Mouse (Mus musculus): ENCODE data around the gene Colec11. TPM values are rescaled to one million over a fixed set of nuclear protein-coding genes. Genes with fewer than 3 reads are reported as not detected.

Gene Colec11
- total and polyA plus RNA-seq, 3 experiments, result 0.54 to 0.74 TPM; not detected in 1

GRCm38 (mm10) chr12:28624251-28624650, 1.1 kb upstream of the Colec11 start:
- H3K36me3 ChIP-seq (ENCODE audit: control insufficient read depth in 1 of 2, insufficient read depth in 2 of 2, low read length in 2 of 2), result peaks cover 0 to 14% of the 10 kb centered on the region in 2 experiments; a peak in 2 of 4 replicates
- H3K4me3 ChIP-seq (ENCODE audit: control insufficient read depth in 1 of 2, insufficient read depth in 1 of 2, low read depth in 2 of 2, low read length in 2 of 2), result no peak overlapping the region
- H3K79me2 ChIP-seq (ENCODE audit: control insufficient read depth, insufficient read depth, low read length, poor library complexity), result no peaks in the 10 kb centered on the region
- no peaks in the 10 kb centered on the region for H3K9me3 ChIP-seq (replicated peaks; ENCODE audit: insufficient read depth, low read length)
- no peaks in the 10 kb centered on the region for H3K27me3 ChIP-seq (ENCODE audit: control insufficient read depth in 1 of 2, insufficient read depth in 2 of 2, low read length in 2 of 2)
- no peak for TF ChIP-seq POLR2AphosphoS2 (IDR thresholded peaks at IDR 0.05; ENCODE audit: low read length)
- no peak for TF ChIP-seq SMC3 (IDR thresholded peaks at IDR 0.05; ENCODE audit: low read depth, low read length)
- TF ChIP-seq USF1 (IDR thresholded peaks at IDR 0.05; ENCODE audit: low read depth, low read length), result no peak
- TF ChIP-seq ZNF384 (IDR thresholded peaks at IDR 0.05; ENCODE audit: low read depth, low read length), result no peak
- no peak for TF ChIP-seq TAL1 (IDR thresholded peaks at IDR 0.05; ENCODE audit: low read length)
- no peak for TF ChIP-seq BHLHE40 (IDR thresholded peaks at IDR 0.05; ENCODE audit: borderline replicate concordance, low read depth, low read length)
- no peak for TF ChIP-seq RAD21 (IDR thresholded peaks at IDR 0.05; ENCODE audit: low read depth, low read length)
- no peak for TF ChIP-seq KAT2A (conservative IDR thresholded peaks at IDR 0.05; ENCODE audit: low read depth, low read length)
- TF ChIP-seq EP300 (IDR thresholded peaks at IDR 0.05; ENCODE audit: low read depth in 1 of 2, low read length in 2 of 2), result no peak
- TF ChIP-seq ZMIZ1 (IDR thresholded peaks at IDR 0.05; ENCODE audit: low read depth, low read length), result no peak
- no peak for TF ChIP-seq CTCF (IDR thresholded peaks at IDR 0.05 in 2 of 3, conservative IDR thresholded peaks at IDR 0.05 in 1 of 3; ENCODE audit: control insufficient read depth in 1 of 3, insufficient read depth in 1 of 3, low read depth in 2 of 3, low read length in 3 of 3, poor library complexity in 1 of 3, severe bottlenecking in 1 of 3)
- TF ChIP-seq NELFE (IDR thresholded peaks at IDR 0.05; ENCODE audit: low read depth, low read length), result no peak
- TF ChIP-seq POLR2A (IDR thresholded peaks at IDR 0.05; ENCODE audit: control insufficient read depth in 1 of 2, insufficient read depth in 1 of 2, low read depth in 1 of 2, low read length in 2 of 2, poor library complexity in 1 of 2), result no peak
- TF ChIP-seq CHD1 (IDR thresholded peaks at IDR 0.05; ENCODE audit: low read depth, low read length), result no peak
- TF ChIP-seq ZC3H11A (IDR thresholded peaks at IDR 0.05; ENCODE audit: low read depth, low read length), result no peak
- H3K4me1 ChIP-seq (ENCODE audit: control insufficient read depth in 1 of 2, insufficient read depth in 2 of 2, low read length in 2 of 2), result peaks cover 2 to 42% of the 10 kb centered on the region in 2 experiments; a peak in 3 of 4 replicates
- no peak overlapping the region for H3K27ac ChIP-seq (ENCODE audit: control insufficient read depth, low read depth, low read length)
- DNase-seq (ENCODE audit: low read depth, low spot score), result peak; percentile 9
- no peak overlapping the region for H3K9ac ChIP-seq (ENCODE audit: control insufficient read depth, low read depth, low read length, poor library complexity, severe bottlenecking)

- peak; percentile 10 for DNase-seq (ENCODE audit: low read depth, low spot score)
- TF ChIP-seq TCF12 (IDR thresholded peaks at IDR 0.05; ENCODE audit: low read depth, low read length) (no peak), NELFE (IDR thresholded peaks at IDR 0.05; ENCODE audit: low read depth, low read length) (no peak), USF2 (IDR thresholded peaks at IDR 0.05; ENCODE audit: borderline replicate concordance in 1 of 2, insufficient read depth in 1 of 2, low read depth in 1 of 2, low read length in 2 of 2) (no peak), CHD2 (IDR thresholded peaks at IDR 0.05; ENCODE audit: low read length) (no peak), POLR2AphosphoS2 (IDR thresholded peaks at IDR 0.05; ENCODE audit: low read length) (no peak), BHLHE40 (IDR thresholded peaks at IDR 0.05; ENCODE audit: borderline replicate concordance, low read depth, low read length) (no peak), MAX (IDR thresholded peaks at IDR 0.05; ENCODE audit: low read length) (no peak), E2F4 (IDR thresholded peaks at IDR 0.05; ENCODE audit: borderline replicate concordance, low read depth, low read length) (no peak), TAL1 (IDR thresholded peaks at IDR 0.05; ENCODE audit: low read length) (no peak), SMC3 (IDR thresholded peaks at IDR 0.05; ENCODE audit: low read depth, low read length) (no peak), RAD21 (IDR thresholded peaks at IDR 0.05; ENCODE audit: low read depth, low read length) (no peak), EP300 (IDR thresholded peaks at IDR 0.05; ENCODE audit: low read depth in 1 of 2, low read length in 2 of 2) (no peak), POLR2AphosphoS5 (IDR thresholded peaks at IDR 0.05; ENCODE audit: borderline replicate concordance, low read depth, low read length) (no peak), GATA1 (IDR thresholded peaks at IDR 0.05; ENCODE audit: low read depth, low read length) (no peak)
- H3K4me3 ChIP-seq (ENCODE audit: control insufficient read depth in 1 of 2, insufficient read depth in 1 of 2, low read depth in 2 of 2, low read length in 2 of 2), result no peak overlapping the region
- H3K4me1 ChIP-seq (ENCODE audit: control insufficient read depth in 1 of 2, insufficient read depth in 2 of 2, low read length in 2 of 2), result peaks cover 2 to 58% of the 10 kb centered on the region in 2 experiments; a peak in 3 of 4 replicates
- H3K9me3 ChIP-seq (replicated peaks; ENCODE audit: insufficient read depth, low read length), result no peaks in the 10 kb centered on the region
- H3K36me3 ChIP-seq (ENCODE audit: control insufficient read depth in 1 of 2, insufficient read depth in 2 of 2, low read length in 2 of 2), result peaks cover 0 to 21% of the 10 kb centered on the region in 2 experiments; a peak in 2 of 4 replicates
- H3K79me2 ChIP-seq (ENCODE audit: control insufficient read depth, insufficient read depth, low read length, poor library complexity), result no peaks in the 10 kb centered on the region
- H3K9ac ChIP-seq (ENCODE audit: control insufficient read depth, low read depth, low read length, poor library complexity, severe bottlenecking), result no peak overlapping the region
- H3K27me3 ChIP-seq (ENCODE audit: control insufficient read depth in 1 of 2, insufficient read depth in 2 of 2, low read length in 2 of 2), result no peaks in the 10 kb centered on the region
- H3K27ac ChIP-seq (ENCODE audit: control insufficient read depth, low read depth, low read length), result no peak overlapping the region
Measured at GRCm38 (mm10) chr12:28622641-28623040, 536 bp downstream of the Colec11 start.
